Mouse (Mus musculus): ENCODE data around the gene Hnrnpa1. TPM values are rescaled to one million over a fixed set of nuclear protein-coding genes. Genes with fewer than 3 reads are reported as not detected.

Gene Hnrnpa1
- polyA plus RNA-seq, 1 experiment from 2014 or later, result 211 TPM

- H3K9me3 ChIP-seq (ENCODE audit: low read length), result no peaks in the 10 kb centered on the region
These were observed 19.4 kb upstream of the Hnrnpa1 start for GRCm38 (mm10) chr15:103220785-103221184.

DNA sequence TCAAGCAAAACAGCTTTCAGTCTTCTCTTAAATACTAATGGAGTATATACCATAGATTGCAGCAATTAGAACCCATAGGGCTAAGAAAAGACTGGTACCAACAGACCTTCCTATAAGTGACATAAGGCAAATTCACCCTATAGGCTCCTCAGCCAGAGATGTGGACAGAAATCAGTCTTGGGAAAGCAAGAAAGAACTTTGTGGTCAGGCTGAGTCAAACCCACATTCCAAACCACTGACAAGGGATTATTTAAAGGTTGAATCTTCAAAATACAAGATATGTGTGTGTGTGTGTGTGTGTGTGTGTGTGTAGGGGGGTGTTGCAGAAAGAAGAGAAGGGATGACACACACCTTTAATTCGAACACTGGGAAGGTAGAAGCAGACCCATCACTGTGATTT lies 18.8 kb upstream of the Hnrnpa1 start:
- TF ChIP-seq CTCF (IDR thresholded peaks at IDR 0.05), result no peak
- TF ChIP-seq EP300 (IDR thresholded peaks at IDR 0.05), result no peak
- WGBS, result 88% methylated on average over 1 of the region's 1 CpGs
- peak; percentile 23; the same call in 1 of the 2 replicates for ATAC-seq
- no peaks in the 10 kb centered on the region for H3K27me3 ChIP-seq (replicated peaks; ENCODE audit: insufficient read depth, low read length)
- H3K4me3 ChIP-seq (ENCODE audit: low read depth, low read length), result no peak overlapping the region
- H3K27ac ChIP-seq (ENCODE audit: low read length), result peak overlapping the region; percentile 69; the same call in 1 of the 2 replicates
- H3K9me3 ChIP-seq (ENCODE audit: low read length), result no peaks in the 10 kb centered on the region
- H3K9ac ChIP-seq (replicated peaks; ENCODE audit: low read depth), result no peak overlapping the region
- H3K4me1 ChIP-seq (ENCODE audit: insufficient read depth, low read depth, low read length), result no peaks in the 10 kb centered on the region; the same call in 1 of the 2 replicates
- no peaks in the 10 kb centered on the region for H3K36me3 ChIP-seq (ENCODE audit: insufficient read depth, low read length)
- DNase-seq (ENCODE audit: low spot score), result peak; percentile 32
- no peak overlapping the region; the same call in 1 of the 2 replicates for H3K4me2 ChIP-seq (replicated peaks; ENCODE audit: low read depth, low read length)

More at GRCm38 (mm10) chr15:103220785-103221184, 19.4 kb upstream of the Hnrnpa1 start:
- Histone ChIP-seq H3K36me3 (ENCODE audit: insufficient read depth, low read length) (no peaks in the 10 kb centered on the region), H3K4me1 (ENCODE audit: insufficient read depth, low read depth, low read length) (peaks cover 3% of the 10 kb centered on the region; the same call in 1 of the 2 replicates), H3K4me3 (ENCODE audit: low read depth, low read length) (no peak overlapping the region), H3K9ac (replicated peaks; ENCODE audit: low read depth) (no peak overlapping the region), H3K27me3 (replicated peaks; ENCODE audit: insufficient read depth, low read length) (no peaks in the 10 kb centered on the region), H3K4me2 (replicated peaks; ENCODE audit: low read depth, low read length) (no peak overlapping the region; the same call in 1 of the 2 replicates), H3K27ac (ENCODE audit: low read length) (peak overlapping the region; percentile 69)
- DNase-seq (ENCODE audit: low spot score), result peak; percentile 68
- ATAC-seq, result peak; percentile 40
- 18% methylated on average over 3 of the region's 3 CpGs for WGBS
- TF ChIP-seq CTCF (IDR thresholded peaks at IDR 0.05), result no peak
- TF ChIP-seq EP300 (IDR thresholded peaks at IDR 0.05), result no peak

- Histone ChIP-seq H3K4me3 (ENCODE audit: low read depth, low read length) (no peak overlapping the region), H3K9me3 (ENCODE audit: low read length) (no peaks in the 10 kb centered on the region), H3K9ac (replicated peaks; ENCODE audit: low read depth) (no peak overlapping the region), H3K27me3 (replicated peaks; ENCODE audit: insufficient read depth, low read length) (no peaks in the 10 kb centered on the region), H3K4me1 (ENCODE audit: insufficient read depth, low read depth, low read length) (peaks cover 3% of the 10 kb centered on the region; the same call in 1 of the 2 replicates), H3K4me2 (replicated peaks; ENCODE audit: low read depth, low read length) (no peak overlapping the region), H3K36me3 (ENCODE audit: insufficient read depth, low read length) (no peaks in the 10 kb centered on the region), H3K27ac (ENCODE audit: low read length) (no peak overlapping the region)
- DNase-seq (ENCODE audit: low spot score) (no peak), ATAC-seq (no peak)
- WGBS, result 79% methylated on average over 2 of the region's 2 CpGs
- TF ChIP-seq CTCF (IDR thresholded peaks at IDR 0.05) (peak; percentile 14; the same call in 1 of the 2 replicates), EP300 (IDR thresholded peaks at IDR 0.05) (no peak)
These were observed 16.1 kb upstream of the Hnrnpa1 start for GRCm38 (mm10) chr15:103224161-103224560.

- DNase-seq (ENCODE audit: low spot score), result no peak
- TF ChIP-seq CTCF (IDR thresholded peaks at IDR 0.05) (no peak), EP300 (IDR thresholded peaks at IDR 0.05) (no peak)
- H3K36me3 ChIP-seq (ENCODE audit: insufficient read depth, low read length), result no peaks in the 10 kb centered on the region
- 73% methylated on average over 3 of the region's 3 CpGs for WGBS
- H3K4me1 ChIP-seq (ENCODE audit: insufficient read depth, low read depth, low read length), result peaks cover 3% of the 10 kb centered on the region; the same call in 1 of the 2 replicates
- ATAC-seq, result no peak
- H3K9me3 ChIP-seq (ENCODE audit: low read length), result no peaks in the 10 kb centered on the region
- peak overlapping the region; percentile 20; the same call in 1 of the 2 replicates for H3K27ac ChIP-seq (ENCODE audit: low read length)
- no peak overlapping the region for H3K4me3 ChIP-seq (ENCODE audit: low read depth, low read length)
- no peak overlapping the region for H3K4me2 ChIP-seq (replicated peaks; ENCODE audit: low read depth, low read length)
- H3K27me3 ChIP-seq (replicated peaks; ENCODE audit: insufficient read depth, low read length), result no peaks in the 10 kb centered on the region
- no peak overlapping the region for H3K9ac ChIP-seq (replicated peaks; ENCODE audit: low read depth)
These were observed 13.2 kb upstream of the Hnrnpa1 start for GRCm38 (mm10) chr15:103227022-103227421.

DNA sequence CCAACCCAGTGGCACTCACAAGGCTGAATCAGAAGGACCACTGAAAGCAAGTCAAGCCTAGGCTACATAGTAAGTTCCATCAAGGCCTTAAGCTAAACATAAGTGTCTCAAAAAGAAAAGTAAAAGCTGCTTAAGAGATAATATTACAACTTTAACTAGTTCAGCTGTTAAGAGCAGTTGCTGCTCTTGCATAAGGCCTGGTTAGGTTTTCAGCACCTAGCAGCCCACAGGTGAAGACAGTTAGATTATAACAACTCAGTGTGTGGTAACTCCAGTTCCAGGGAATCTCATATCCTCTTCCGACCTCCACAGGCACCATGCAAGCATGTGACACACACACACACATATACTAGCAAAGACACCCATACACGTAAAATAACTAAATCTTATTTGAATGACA lies 12.7 kb upstream of the Hnrnpa1 start:
- ATAC-seq, result no peak
- no peaks in the 10 kb centered on the region for H3K27me3 ChIP-seq (replicated peaks; ENCODE audit: insufficient read depth, low read length)
- no peak overlapping the region for H3K4me2 ChIP-seq (replicated peaks; ENCODE audit: low read depth, low read length)
- DNase-seq (ENCODE audit: low spot score), result no peak
- no peak overlapping the region for H3K4me3 ChIP-seq (ENCODE audit: low read depth, low read length)
- WGBS, result 65% methylated on average over 2 of the region's 2 CpGs
- no peak overlapping the region for H3K9ac ChIP-seq (replicated peaks; ENCODE audit: low read depth)
- TF ChIP-seq EP300 (IDR thresholded peaks at IDR 0.05), result no peak
- TF ChIP-seq CTCF (IDR thresholded peaks at IDR 0.05), result no peak
- peaks cover 3% of the 10 kb centered on the region; the same call in 1 of the 2 replicates for H3K4me1 ChIP-seq (ENCODE audit: insufficient read depth, low read depth, low read length)
- H3K36me3 ChIP-seq (ENCODE audit: insufficient read depth, low read length), result no peaks in the 10 kb centered on the region
- H3K9me3 ChIP-seq (ENCODE audit: low read length), result no peaks in the 10 kb centered on the region
- H3K27ac ChIP-seq (ENCODE audit: low read length), result peak overlapping the region; percentile 20; the same call in 1 of the 2 replicates

DNA sequence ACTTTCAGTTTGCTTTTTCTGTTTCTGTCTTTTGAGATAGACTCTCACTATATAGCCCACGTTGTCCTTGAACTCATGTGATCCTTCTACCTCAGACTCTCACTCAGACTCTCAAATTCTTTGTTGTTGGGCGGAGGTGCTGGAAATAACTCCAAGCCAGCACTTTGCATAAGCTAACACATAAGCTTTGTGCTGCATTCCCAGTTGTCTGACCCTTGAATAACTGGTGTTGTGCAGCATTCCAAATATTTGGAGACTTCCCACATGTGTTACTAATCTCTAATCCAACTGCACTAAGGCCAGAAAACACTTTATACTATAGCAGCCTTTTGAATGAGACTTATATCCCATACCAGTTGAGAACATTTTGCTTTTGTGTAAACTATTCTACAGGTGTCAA lies 11.3 kb upstream of the Hnrnpa1 start:
- no peaks in the 10 kb centered on the region for H3K36me3 ChIP-seq (ENCODE audit: insufficient read depth, low read length)
- no peak overlapping the region for H3K4me3 ChIP-seq (ENCODE audit: low read depth, low read length)
- DNase-seq (ENCODE audit: low spot score) (peak; percentile 66), ATAC-seq (peak; percentile 65)
- peak; percentile 35; the same call in 1 of the 2 replicates for TF ChIP-seq EP300 (IDR thresholded peaks at IDR 0.05)
- no peak for TF ChIP-seq CTCF (IDR thresholded peaks at IDR 0.05)
- peak overlapping the region; percentile 11; the same call in 1 of the 2 replicates for H3K27ac ChIP-seq (ENCODE audit: low read length)
- H3K9me3 ChIP-seq (ENCODE audit: low read length), result no peaks in the 10 kb centered on the region
- H3K4me2 ChIP-seq (replicated peaks; ENCODE audit: low read depth, low read length), result no peak overlapping the region
- no peak overlapping the region for H3K9ac ChIP-seq (replicated peaks; ENCODE audit: low read depth)
- WGBS, result 39% methylated on average over 2 of the region's 2 CpGs
- H3K4me1 ChIP-seq (ENCODE audit: insufficient read depth, low read depth, low read length), result peaks cover 3% of the 10 kb centered on the region; the same call in 1 of the 2 replicates
- no peaks in the 10 kb centered on the region for H3K27me3 ChIP-seq (replicated peaks; ENCODE audit: insufficient read depth, low read length)
